Mouse (Mus musculus) stomach, embryonic 14.5 days (tissue): ENCODE measurements around the gene Cbx5. TPM values are rescaled to one million over a fixed set of nuclear protein-coding genes. Genes with fewer than 3 reads are reported as not detected.

Source experiments
- ATAC-seq: fragments of 200-750 bp; cut with Nextera tagmentation; 2 replicates; pipeline ENCODE4 v1.8.0; 2017; ENCODE audit warnings: low read depth, moderate TSS enrichment; ENCODE audit not compliant: insufficient number of reproducible peaks, insufficient read depth, low FRiP score
- H3K27ac ChIP-seq: fragments of 300-500 bp; sonication (generic); 2 replicates; pipeline ENCODE4 v1.5.1; 2014; ENCODE audit warnings: mild to moderate bottlenecking, low read length, moderate library complexity, mixed read lengths
- H3K27me3 ChIP-seq: fragments of 300-500 bp; sonication (generic); 2 replicates; pipeline ENCODE4 v1.6.1; 2014; ENCODE audit warnings: low read length, control low read depth, mixed read lengths; ENCODE audit not compliant: control insufficient read depth, insufficient read depth
- H3K36me3 ChIP-seq: fragments of 300-500 bp; sonication (generic); 2 replicates; pipeline ENCODE4 v1.6.1; 2014; ENCODE audit warnings: mild to moderate bottlenecking, control low read depth, low read length, moderate library complexity, mixed read lengths; ENCODE audit not compliant: control insufficient read depth, insufficient read depth
- H3K4me1 ChIP-seq: fragments of 300-500 bp; sonication (generic); 2 replicates; pipeline ENCODE4 v1.6.1; 2014; ENCODE audit warnings: low read length, control low read depth, mixed read lengths; ENCODE audit not compliant: control insufficient read depth, insufficient read depth
- H3K4me2 ChIP-seq: fragments of 300-500 bp; sonication (generic); replicated peaks from 2 replicates; pipeline ENCODE4 v1.6.1; 2014; ENCODE audit warnings: low read depth, low read length, control low read depth
- H3K4me3 ChIP-seq: fragments of 300-500 bp; sonication (generic); 2 replicates; pipeline ENCODE4 v1.5.1; 2014; ENCODE audit warnings: low read depth, low read length, control low read depth
- H3K9ac ChIP-seq: fragments of 300-500 bp; sonication (generic); replicated peaks from 2 replicates; pipeline ENCODE4 v1.6.1; 2014; ENCODE audit warnings: low read depth, mild to moderate bottlenecking, control low read depth, low read length, moderate library complexity, mixed read lengths
- H3K9me3 ChIP-seq: fragments of 300-500 bp; sonication (generic); 2 replicates; pipeline ENCODE4 v1.6.1; 2016; ENCODE audit warnings: low read depth, low read length, control low read depth; ENCODE audit not compliant: control insufficient read depth
- WGBS: fragments of 180-500 bp; shearing (Covaris S2); extraction: QIAGEN DNeasy Blood & Tissue Kit; methylation state at CpG from one replicate; pipeline ENCODE4 v1.1.7; 2014; 5-methylcytosine and 5-hydroxymethylcytosine counted together
- polyA plus RNA-seq: library from polyadenylated mRNA; unstranded; fragments of >200 nt; fragmentation: Nextera tagmentation; extraction: Ambion mirVana; gene quantifications from 2 replicates; pipeline ENCODE4 v1.2.1, GENCODE M21; 2014

The Cbx5 gene
- polyA plus RNA-seq, 1 experiment from 2014 or later = 154 TPM

GRCm38 (mm10) chr15:103156890-103157289, 82.7 kb downstream of the Cbx5 start:
- Histone ChIP-seq H3K4me3 (no peak overlapping the region), H3K9me3 (no peaks in the 10 kb centered on the region), H3K27ac (no peak overlapping the region), H3K36me3 (no peaks in the 10 kb centered on the region), H3K9ac (no peak overlapping the region), H3K4me2 (no peak overlapping the region), H3K4me1 (0 out of 2 replicates have a peak, but pooled peaks cover 5% of the 10 kb centered on the region), H3K27me3 (no peaks in the 10 kb centered on the region)
- 58% methylated on average over 7 of the region's 7 CpGs for WGBS
- no peak for ATAC-seq

GRCm38 (mm10) chr15:103155366-103156321, 84.0 kb downstream of the Cbx5 start:
- Histone ChIP-seq H3K27me3 (no peaks in the 10 kb centered on the region), H3K4me1 (0 out of 2 replicates have a peak, but pooled peaks cover 5% of the 10 kb centered on the region), H3K36me3 (no peaks in the 10 kb centered on the region), H3K4me2 (no peak overlapping the region), H3K4me3 (no peak overlapping the region), H3K9me3 (no peaks in the 10 kb centered on the region), H3K27ac (0 out of 2 replicates have a peak overlapping the region, but pooled peaks have one; percentile 1), H3K9ac (no peak overlapping the region)
- no peak for ATAC-seq
- WGBS = 31% methylated on average over 32 of the region's 32 CpGs

GRCm38 (mm10) chr15:103152890-103153610, 86.6 kb downstream of the Cbx5 start:
- 86% methylated on average over 4 of the region's 4 CpGs for WGBS

GRCm38 (mm10) chr15:103152371-103152770, 87.2 kb downstream of the Cbx5 start:
- 87% methylated on average over 3 of the region's 3 CpGs for WGBS
- no peak overlapping the region for H3K4me2 ChIP-seq
- no peak overlapping the region for H3K9ac ChIP-seq
- H3K9me3 ChIP-seq = no peaks in the 10 kb centered on the region
- 0 out of 2 replicates have a peak, but pooled peaks cover 5% of the 10 kb centered on the region for H3K4me1 ChIP-seq
- H3K27me3 ChIP-seq = peaks cover 4% of the 10 kb centered on the region
- no peaks in the 10 kb centered on the region for H3K36me3 ChIP-seq
- no peak for ATAC-seq
- H3K27ac ChIP-seq = no peak overlapping the region
- no peak overlapping the region for H3K4me3 ChIP-seq

More at GRCm38 (mm10) chr15:103152890-103153610, 86.6 kb downstream of the Cbx5 start:
- H3K9me3 ChIP-seq = no peaks in the 10 kb centered on the region
- ATAC-seq = no peak
- H3K27ac ChIP-seq = no peak overlapping the region
- no peak overlapping the region for H3K4me3 ChIP-seq
- H3K4me2 ChIP-seq = no peak overlapping the region
- 0 out of 2 replicates have a peak, but pooled peaks cover 5% of the 10 kb centered on the region for H3K4me1 ChIP-seq
- H3K9ac ChIP-seq = no peak overlapping the region
- no peaks in the 10 kb centered on the region for H3K27me3 ChIP-seq
- no peaks in the 10 kb centered on the region for H3K36me3 ChIP-seq

GRCm38 (mm10) chr15:103147779-103148178, 91.8 kb downstream of the Cbx5 start:
- H3K27me3 ChIP-seq = peaks cover 14% of the 10 kb centered on the region
- ATAC-seq = no peak
- WGBS = 61% methylated on average over 9 of the region's 9 CpGs

GRCm38 (mm10) chr15:103147422-103147690, 92.3 kb downstream of the Cbx5 start:
- no peaks in the 10 kb centered on the region for H3K4me1 ChIP-seq
- WGBS = 29% methylated on average over 3 of the region's 3 CpGs
- H3K4me2 ChIP-seq = peak overlapping the region; percentile 94; the same call in 1 of the 2 replicates
- peaks cover 14% of the 10 kb centered on the region for H3K27me3 ChIP-seq
- no peaks in the 10 kb centered on the region for H3K36me3 ChIP-seq
- H3K9me3 ChIP-seq = no peaks in the 10 kb centered on the region
- no peak overlapping the region for H3K4me3 ChIP-seq
- ATAC-seq = no peak
- H3K27ac ChIP-seq = no peak overlapping the region
- H3K9ac ChIP-seq = no peak overlapping the region

More at GRCm38 (mm10) chr15:103147779-103148178, 91.8 kb downstream of the Cbx5 start:
- H3K36me3 ChIP-seq = no peaks in the 10 kb centered on the region
- H3K9ac ChIP-seq = no peak overlapping the region
- no peak overlapping the region for H3K4me3 ChIP-seq
- no peaks in the 10 kb centered on the region for H3K4me1 ChIP-seq
- no peaks in the 10 kb centered on the region for H3K9me3 ChIP-seq
- no peak overlapping the region for H3K4me2 ChIP-seq
- no peak overlapping the region for H3K27ac ChIP-seq

- Histone ChIP-seq H3K27me3 (peaks cover 14% of the 10 kb centered on the region), H3K9me3 (no peaks in the 10 kb centered on the region), H3K4me2 (peak overlapping the region; percentile 94), H3K36me3 (no peaks in the 10 kb centered on the region), H3K27ac (no peak overlapping the region), H3K4me3 (peak overlapping the region; percentile 43), H3K4me1 (no peaks in the 10 kb centered on the region), H3K9ac (peak overlapping the region; percentile 45; the same call in 1 of the 2 replicates)
- WGBS = 1% methylated on average over 57 of the region's 57 CpGs
- no peak for ATAC-seq
Measured at GRCm38 (mm10) chr15:103146627-103147421, 92.8 kb downstream of the Cbx5 start.
